Mouse (Mus musculus): Measurements from ENCODE around the gene Zfp990. TPM values are rescaled to one million over a fixed set of nuclear protein-coding genes. Genes with fewer than 3 reads are reported as not detected.
"Not testable (repeated sequence)": the region's sequence is repeated elsewhere in the genome, so short reads cannot be mapped to it uniquely, and the experiment has no call there.

The Zfp990 gene
- polyA plus RNA-seq, 1 experiment from 2014 or later, result 0.35 TPM

GRCm38 (mm10) chr4:145564111-145564821 lies 53.7 kb downstream of the Zfp990 start:
- Histone ChIP-seq H3K27ac (ENCODE audit: low read depth) (no peak overlapping the region), H3K4me3 (ENCODE audit: low read depth, low read length) (no peak overlapping the region), H3K4me1 (replicated peaks; ENCODE audit: control insufficient read depth, insufficient read depth, low read length) (no peaks in the 10 kb centered on the region), H3K9ac (ENCODE audit: low read length) (no peak overlapping the region), H3K27me3 (replicated peaks; ENCODE audit: control insufficient read depth, insufficient read depth, low read length) (no peaks in the 10 kb centered on the region), H3K36me3 (ENCODE audit: control insufficient read depth, insufficient read depth, low read length) (no peaks in the 10 kb centered on the region), H3K9me3 (ENCODE audit: control insufficient read depth, low read length) (no peaks in the 10 kb centered on the region), H3K4me2 (ENCODE audit: low read length) (no peak overlapping the region)
- ATAC-seq (replicated peaks; ENCODE audit: low FRiP score, low TSS enrichment, low read depth) (no peak), DNase-seq (ENCODE audit: low spot score) (no peak)
- 74% methylated on average over 3 of the region's 3 CpGs for WGBS

GRCm38 (mm10) chr4:145570461-145570860 lies 59.9 kb downstream of the Zfp990 start:
- not testable (repeated sequence) for H3K4me1 ChIP-seq (replicated peaks; ENCODE audit: control insufficient read depth, insufficient read depth, low read length); ATAC-seq (replicated peaks; ENCODE audit: low FRiP score, low TSS enrichment, low read depth); H3K4me3 ChIP-seq (ENCODE audit: low read depth, low read length); H3K9me3 ChIP-seq (ENCODE audit: control insufficient read depth, low read length); DNase-seq (ENCODE audit: low spot score); H3K36me3 ChIP-seq (ENCODE audit: control insufficient read depth, insufficient read depth, low read length); H3K27ac ChIP-seq (ENCODE audit: low read depth); H3K27me3 ChIP-seq (replicated peaks; ENCODE audit: control insufficient read depth, insufficient read depth, low read length); H3K4me2 ChIP-seq (ENCODE audit: low read length); H3K9ac ChIP-seq (ENCODE audit: low read length)
- 90% methylated on average over 6 of the region's 10 CpGs for WGBS

GRCm38 (mm10) chr4:145576623-145577022 lies 66.1 kb downstream of the Zfp990 start:
- not testable (repeated sequence) for H3K9me3 ChIP-seq (ENCODE audit: control insufficient read depth, low read length); H3K9ac ChIP-seq (ENCODE audit: low read length); H3K4me1 ChIP-seq (replicated peaks; ENCODE audit: control insufficient read depth, insufficient read depth, low read length); DNase-seq (ENCODE audit: low spot score); ATAC-seq (replicated peaks; ENCODE audit: low FRiP score, low TSS enrichment, low read depth); H3K27me3 ChIP-seq (replicated peaks; ENCODE audit: control insufficient read depth, insufficient read depth, low read length); H3K4me3 ChIP-seq (ENCODE audit: low read depth, low read length); H3K36me3 ChIP-seq (ENCODE audit: control insufficient read depth, insufficient read depth, low read length); H3K4me2 ChIP-seq (ENCODE audit: low read length); H3K27ac ChIP-seq (ENCODE audit: low read depth)
- 90% methylated on average over 8 of the region's 8 CpGs for WGBS

GRCm38 (mm10) chr4:145580333-145580732 lies 69.8 kb downstream of the Zfp990 start:
- WGBS, result 94% methylated on average over 1 of the region's 1 CpGs
- H3K4me2 ChIP-seq (ENCODE audit: low read length); H3K36me3 ChIP-seq (ENCODE audit: control insufficient read depth, insufficient read depth, low read length); DNase-seq (ENCODE audit: low spot score); H3K9me3 ChIP-seq (ENCODE audit: control insufficient read depth, low read length); ATAC-seq (replicated peaks; ENCODE audit: low FRiP score, low TSS enrichment, low read depth); H3K9ac ChIP-seq (ENCODE audit: low read length); H3K27ac ChIP-seq (ENCODE audit: low read depth); H3K4me3 ChIP-seq (ENCODE audit: low read depth, low read length); H3K27me3 ChIP-seq (replicated peaks; ENCODE audit: control insufficient read depth, insufficient read depth, low read length); H3K4me1 ChIP-seq (replicated peaks; ENCODE audit: control insufficient read depth, insufficient read depth, low read length): not testable (repeated sequence)

GRCm38 (mm10) chr4:145585078-145585477 lies 74.5 kb downstream of the Zfp990 start, which contains the start of gene Gm13212:
Gene Gm13212, plus strand, starts transcription at chr4:145585166.
- WGBS, result 16% methylated on average over 11 of the region's 11 CpGs
- Histone ChIP-seq H3K4me3 (ENCODE audit: low read depth, low read length) (peak within 1 kb of the TSS; percentile 23), H3K4me2 (ENCODE audit: low read length) (peak within 1 kb of the TSS; percentile 35)
- ATAC-seq (replicated peaks; ENCODE audit: low FRiP score, low TSS enrichment, low read depth); H3K4me1 ChIP-seq (replicated peaks; ENCODE audit: control insufficient read depth, insufficient read depth, low read length); H3K27ac ChIP-seq (ENCODE audit: low read depth); H3K9ac ChIP-seq (ENCODE audit: low read length); H3K9me3 ChIP-seq (ENCODE audit: control insufficient read depth, low read length); H3K27me3 ChIP-seq (replicated peaks; ENCODE audit: control insufficient read depth, insufficient read depth, low read length); H3K36me3 ChIP-seq (ENCODE audit: control insufficient read depth, insufficient read depth, low read length): not testable (repeated sequence)
- DNase-seq (ENCODE audit: low spot score), result peak; percentile 52

- ATAC-seq (replicated peaks; ENCODE audit: low FRiP score, low TSS enrichment, low read depth); H3K36me3 ChIP-seq (ENCODE audit: control insufficient read depth, insufficient read depth, low read length); H3K9me3 ChIP-seq (ENCODE audit: control insufficient read depth, low read length); H3K4me3 ChIP-seq (ENCODE audit: low read depth, low read length); H3K9ac ChIP-seq (ENCODE audit: low read length); DNase-seq (ENCODE audit: low spot score); H3K27ac ChIP-seq (ENCODE audit: low read depth); H3K27me3 ChIP-seq (replicated peaks; ENCODE audit: control insufficient read depth, insufficient read depth, low read length); H3K4me2 ChIP-seq (ENCODE audit: low read length); H3K4me1 ChIP-seq (replicated peaks; ENCODE audit: control insufficient read depth, insufficient read depth, low read length): not testable (repeated sequence)
- 90% methylated on average over 2 of the region's 2 CpGs for WGBS
These were observed 75.5 kb downstream of the Zfp990 start for GRCm38 (mm10) chr4:145586046-145586445.

Other genes with a start within 250 kb of the Zfp990 start
- gene Tnfrsf8, start 195.6 kb upstream of the Zfp990 start, polyA plus RNA-seq (2014; fragmentation: Nextera tagmentation; extraction: Ambion mirVana), result 0.08 TPM in 1 of 2 replicates, not detected in the other
- 4.1 and 4.4 TPM in 2 replicates for gene Gm13212, start 74.4 kb downstream of the Zfp990 start, polyA plus RNA-seq (2014; fragmentation: Nextera tagmentation; extraction: Ambion mirVana)
- gene Zfp980, start 159.9 kb downstream of the Zfp990 start, polyA plus RNA-seq (2014; fragmentation: Nextera tagmentation; extraction: Ambion mirVana), result not detected in 2 replicates

Data from intestine, embryonic 14.5 days (tissue).